Mouse (Mus musculus) kidney, embryonic 16.5 days (tissue): ENCODE data around the gene A3galt2. TPM values are rescaled to one million over a fixed set of nuclear protein-coding genes. Genes with fewer than 3 reads are reported as not detected.
A peak's percentile ranks its signal among the peaks of the same experiment; 100 is the strongest.

Experiments
- ATAC-seq: fragments of 200-750 bp; cut with Nextera tagmentation; 2 replicates; pipeline ENCODE4 v1.8.0; 2017; ENCODE audit warnings: moderate TSS enrichment; ENCODE audit not compliant: low FRiP score, low TSS enrichment
- H3K27ac ChIP-seq: fragments of 300-500 bp; sonication (generic); 2 replicates; pipeline ENCODE4 v1.5.1; 2014; ENCODE audit warnings: low read length
- H3K27me3 ChIP-seq: fragments of 300-500 bp; sonication (generic); 2 replicates; pipeline ENCODE4 v1.6.1; 2014; ENCODE audit warnings: low read length, control low read depth, mixed read lengths; ENCODE audit not compliant: insufficient read depth
- H3K36me3 ChIP-seq: fragments of 300-500 bp; sonication (generic); 2 replicates; pipeline ENCODE4 v1.6.1; 2014; ENCODE audit warnings: low read length, control low read depth, mixed read lengths; ENCODE audit not compliant: insufficient read depth
- H3K4me1 ChIP-seq: fragments of 300-500 bp; sonication (generic); 2 replicates; pipeline ENCODE4 v1.6.1; 2014; ENCODE audit warnings: low read length, control low read depth, mixed read lengths; ENCODE audit not compliant: insufficient read depth
- H3K4me2 ChIP-seq: fragments of 300-500 bp; sonication (generic); replicated peaks from 2 replicates; pipeline ENCODE4 v1.6.1; 2014; ENCODE audit warnings: low read depth, low read length
- H3K4me3 ChIP-seq: fragments of 300-500 bp; sonication (generic); 2 replicates; pipeline ENCODE4 v1.5.1; 2014; ENCODE audit warnings: mild to moderate bottlenecking, low read length
- H3K9ac ChIP-seq: fragments of 300-500 bp; sonication (generic); replicated peaks from 2 replicates; pipeline ENCODE4 v1.6.1; 2014; ENCODE audit warnings: low read length
- H3K9me3 ChIP-seq: fragments of 300-500 bp; sonication (generic); 2 replicates; pipeline ENCODE4 v1.6.1; 2016; ENCODE audit warnings: low read length, control low read depth
- WGBS: fragments of 180-500 bp; shearing (Covaris S2); extraction: QIAGEN DNeasy Blood & Tissue Kit; methylation state at CpG from one replicate; pipeline ENCODE4 v1.1.7; 2014; 5-methylcytosine and 5-hydroxymethylcytosine counted together
- polyA plus RNA-seq: library from polyadenylated mRNA; unstranded; fragments of >200 nt; fragmentation: Nextera tagmentation; extraction: Ambion mirVana; gene quantifications from 2 replicates; pipeline ENCODE4 v1.2.1, GENCODE M21; 2015

Gene A3galt2
- polyA plus RNA-seq, 1 experiment from 2014 or later, result 0.24 TPM

- Histone ChIP-seq H3K36me3 (peaks cover 65% of the 10 kb centered on the region), H3K27ac (no peak overlapping the region), H3K4me3 (no peak overlapping the region), H3K4me2 (no peak overlapping the region), H3K9me3 (no peaks in the 10 kb centered on the region), H3K4me1 (peaks cover 18% of the 10 kb centered on the region), H3K9ac (no peak overlapping the region), H3K27me3 (no peaks in the 10 kb centered on the region)
- 89% methylated on average over 11 of the region's 11 CpGs for WGBS
- ATAC-seq, result no peak
These were observed 30.9 kb downstream of the A3galt2 start for GRCm38 (mm10) chr4:128785921-128786654.

- peaks cover 15% of the 10 kb centered on the region for H3K4me1 ChIP-seq
- ATAC-seq, result no peak
- H3K27ac ChIP-seq, result no peak overlapping the region
- peaks cover 57% of the 10 kb centered on the region for H3K36me3 ChIP-seq
- H3K4me3 ChIP-seq, result no peak overlapping the region
- H3K9me3 ChIP-seq, result no peaks in the 10 kb centered on the region
- no peaks in the 10 kb centered on the region for H3K27me3 ChIP-seq
- H3K9ac ChIP-seq, result no peak overlapping the region
- 92% methylated on average over 24 of the region's 24 CpGs for WGBS
- no peak overlapping the region for H3K4me2 ChIP-seq
These were observed 32.1 kb downstream of the A3galt2 start for GRCm38 (mm10) chr4:128787023-128787939.

GRCm38 (mm10) chr4:128788108-128788507, 32.9 kb downstream of the A3galt2 start:
- ATAC-seq, result no peak
- no peaks in the 10 kb centered on the region for H3K9me3 ChIP-seq
- H3K4me1 ChIP-seq, result peaks cover 15% of the 10 kb centered on the region
- H3K36me3 ChIP-seq, result peaks cover 56% of the 10 kb centered on the region
- H3K4me2 ChIP-seq, result no peak overlapping the region
- H3K27me3 ChIP-seq, result no peaks in the 10 kb centered on the region
- H3K9ac ChIP-seq, result no peak overlapping the region
- 92% methylated on average over 4 of the region's 4 CpGs for WGBS
- H3K4me3 ChIP-seq, result no peak overlapping the region
- no peak overlapping the region for H3K27ac ChIP-seq

- peak overlapping the region; percentile 37 for H3K4me2 ChIP-seq
- no peaks in the 10 kb centered on the region for H3K9me3 ChIP-seq
- no peaks in the 10 kb centered on the region for H3K27me3 ChIP-seq
- H3K4me3 ChIP-seq, result peak overlapping the region; percentile 8
- 35% methylated on average over 18 of the region's 18 CpGs for WGBS
- H3K36me3 ChIP-seq, result peaks cover 47% of the 10 kb centered on the region
- peak; percentile 52; the same call in 1 of the 2 replicates for ATAC-seq
- no peak overlapping the region for H3K9ac ChIP-seq
- peaks cover 20% of the 10 kb centered on the region for H3K4me1 ChIP-seq
- peak overlapping the region; percentile 48 for H3K27ac ChIP-seq
These were observed 34.5 kb downstream of the A3galt2 start for GRCm38 (mm10) chr4:128789646-128790045.

- Histone ChIP-seq H3K4me2 (no peak overlapping the region), H3K9ac (no peak overlapping the region), H3K27me3 (no peaks in the 10 kb centered on the region), H3K9me3 (no peaks in the 10 kb centered on the region), H3K27ac (no peak overlapping the region), H3K4me1 (peaks cover 53% of the 10 kb centered on the region), H3K36me3 (peaks cover 9% of the 10 kb centered on the region), H3K4me3 (no peak overlapping the region)
- no peak for ATAC-seq
- 29% methylated on average over 1 of the region's 1 CpGs for WGBS
These were observed 38.5 kb downstream of the A3galt2 start for GRCm38 (mm10) chr4:128793710-128794109.

GRCm38 (mm10) chr4:128794198-128794597, 39.0 kb downstream of the A3galt2 start:
- H3K27ac ChIP-seq, result no peak overlapping the region
- 87% methylated on average over 8 of the region's 8 CpGs for WGBS
- H3K4me3 ChIP-seq, result no peak overlapping the region
- H3K4me2 ChIP-seq, result no peak overlapping the region
- H3K27me3 ChIP-seq, result no peaks in the 10 kb centered on the region
- H3K4me1 ChIP-seq, result peaks cover 58% of the 10 kb centered on the region
- H3K9ac ChIP-seq, result no peak overlapping the region
- peaks cover 9% of the 10 kb centered on the region for H3K36me3 ChIP-seq
- no peaks in the 10 kb centered on the region for H3K9me3 ChIP-seq
- ATAC-seq, result no peak

GRCm38 (mm10) chr4:128795596-128795995, 40.4 kb downstream of the A3galt2 start:
- Histone ChIP-seq H3K27ac (no peak overlapping the region), H3K4me2 (no peak overlapping the region; the same call in 1 of the 2 replicates), H3K9ac (no peak overlapping the region), H3K9me3 (no peaks in the 10 kb centered on the region), H3K4me1 (peaks cover 57% of the 10 kb centered on the region), H3K4me3 (no peak overlapping the region), H3K27me3 (no peaks in the 10 kb centered on the region), H3K36me3 (peaks cover 3% of the 10 kb centered on the region; the same call in 1 of the 2 replicates)
- WGBS, result 11% methylated on average over 9 of the region's 9 CpGs
- no peak for ATAC-seq

- ATAC-seq, result no peak; the same call in 1 of the 2 replicates
- Histone ChIP-seq H3K27me3 (no peaks in the 10 kb centered on the region), H3K4me2 (no peak overlapping the region), H3K27ac (no peak overlapping the region), H3K4me3 (no peak overlapping the region), H3K9ac (no peak overlapping the region), H3K4me1 (peaks cover 55% of the 10 kb centered on the region), H3K36me3 (peaks cover 7% of the 10 kb centered on the region), H3K9me3 (no peaks in the 10 kb centered on the region)
- WGBS, result 37% methylated on average over 8 of the region's 8 CpGs
These were observed 41.6 kb downstream of the A3galt2 start for GRCm38 (mm10) chr4:128796788-128797187.

GRCm38 (mm10) chr4:128801675-128802465, 46.7 kb downstream of the A3galt2 start:
- H3K9me3 ChIP-seq, result no peaks in the 10 kb centered on the region
- 30% methylated on average over 9 of the region's 9 CpGs for WGBS
- peak overlapping the region; percentile 93; the same call in 1 of the 2 replicates for H3K4me2 ChIP-seq
- no peak overlapping the region for H3K27ac ChIP-seq
- no peak overlapping the region for H3K4me3 ChIP-seq
- peaks cover 4% of the 10 kb centered on the region; the same call in 1 of the 2 replicates for H3K36me3 ChIP-seq
- H3K27me3 ChIP-seq, result no peaks in the 10 kb centered on the region
- 0 out of 2 replicates have a peak overlapping the region, but pooled peaks have one; percentile 1 for H3K9ac ChIP-seq
- H3K4me1 ChIP-seq, result peaks cover 69% of the 10 kb centered on the region
- no peak for ATAC-seq
